Mouse (Mus musculus): ENCODE measurements around the gene Vmn1r77.
"Not testable (repeated sequence)": the region's sequence is repeated elsewhere in the genome, so short reads cannot be mapped to it uniquely, and the experiment has no call there.

Gene Vmn1r77

GRCm38 (mm10) chr7:12036452-12036851 lies at the start of gene Vmn1r77:
Gene Vmn1r77, plus strand, starts transcription at chr7:12036752.
- DNase-seq, result not testable (repeated sequence)

- DNase-seq, result not testable (repeated sequence)
These were observed 25.1 kb upstream of the Vmn1r77 start for GRCm38 (mm10) chr7:12011491-12011890.

- DNase-seq, result not testable (repeated sequence)
These were observed 24.2 kb upstream of the Vmn1r77 start for GRCm38 (mm10) chr7:12012392-12012791.

- no peak for DNase-seq
These were observed 23.4 kb upstream of the Vmn1r77 start for GRCm38 (mm10) chr7:12013106-12013505.

GRCm38 (mm10) chr7:12017829-12018228 lies 18.7 kb upstream of the Vmn1r77 start:
- not testable (repeated sequence) for DNase-seq

- no peak for DNase-seq
These were observed 4.1 kb downstream of the Vmn1r77 start for GRCm38 (mm10) chr7:12040664-12041063.

All from kidney, adult 11 months (tissue).